Mouse (Mus musculus): ENCODE results near the gene 1700017B05Rik.
"Not testable (repeated sequence)": the region's sequence is repeated elsewhere in the genome, so short reads cannot be mapped to it uniquely, and the experiment has no call there.

The 1700017B05Rik gene

GRCm38 (mm10) chr9:57244106-57244685 is 18.2 kb downstream of the 1700017B05Rik start:
- no peak for DNase-seq

GRCm38 (mm10) chr9:57242916-57243315 is 19.5 kb downstream of the 1700017B05Rik start:
- DNase-seq: no peak

DNA sequence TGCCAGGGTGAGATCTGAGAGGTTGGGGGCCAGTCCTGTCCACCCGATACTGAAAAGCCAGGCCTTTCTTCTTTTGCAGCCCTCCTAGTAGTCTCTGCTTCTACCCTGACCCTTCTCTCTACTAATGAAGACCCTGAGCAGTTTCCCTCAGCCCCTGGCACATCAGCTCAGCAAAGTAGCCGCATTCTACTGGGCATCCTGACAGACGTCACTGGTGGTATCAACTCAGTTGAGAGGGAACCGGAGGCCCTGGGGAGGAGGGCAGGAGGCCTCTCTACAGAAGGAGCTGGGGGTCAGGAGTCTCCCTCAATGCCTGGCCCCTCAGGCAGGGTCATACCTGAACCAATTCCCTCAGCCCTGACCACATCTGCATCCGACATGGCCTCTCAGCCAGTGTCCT is 21.3 kb downstream of the 1700017B05Rik start:
- no peak for DNase-seq

DNA sequence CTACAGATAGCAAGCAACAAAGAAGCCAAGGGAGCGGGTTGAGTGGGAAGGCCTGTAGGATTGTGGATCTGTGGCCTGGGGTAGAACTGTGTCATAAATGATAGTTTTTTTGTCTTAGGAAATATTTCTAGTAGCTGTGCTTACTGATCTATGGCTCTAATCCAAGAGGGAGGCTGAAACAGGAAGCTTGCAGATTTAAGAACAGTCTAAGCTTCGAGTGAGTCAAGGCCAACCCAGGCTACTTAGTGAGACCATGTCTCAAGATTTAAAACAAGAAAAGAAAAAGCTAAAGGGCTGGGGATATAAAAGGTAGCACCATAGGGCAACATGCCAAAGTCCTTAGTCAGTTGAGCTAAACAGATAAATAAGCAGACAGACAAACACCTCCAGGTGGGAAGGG is 24.2 kb downstream of the 1700017B05Rik start:
- DNase-seq: no peak

- DNase-seq: no peak
Measured at GRCm38 (mm10) chr9:57237705-57238104, 24.7 kb downstream of the 1700017B05Rik start.

- DNase-seq: no peak
Measured at GRCm38 (mm10) chr9:57236256-57236655, 26.2 kb downstream of the 1700017B05Rik start, which contains the start of gene Trcg1. TSS of gene Trcg1 (plus strand) at chr9:57236556.

- no peak for DNase-seq
Measured at GRCm38 (mm10) chr9:57233767-57234166, 28.6 kb downstream of the 1700017B05Rik start.

DNA sequence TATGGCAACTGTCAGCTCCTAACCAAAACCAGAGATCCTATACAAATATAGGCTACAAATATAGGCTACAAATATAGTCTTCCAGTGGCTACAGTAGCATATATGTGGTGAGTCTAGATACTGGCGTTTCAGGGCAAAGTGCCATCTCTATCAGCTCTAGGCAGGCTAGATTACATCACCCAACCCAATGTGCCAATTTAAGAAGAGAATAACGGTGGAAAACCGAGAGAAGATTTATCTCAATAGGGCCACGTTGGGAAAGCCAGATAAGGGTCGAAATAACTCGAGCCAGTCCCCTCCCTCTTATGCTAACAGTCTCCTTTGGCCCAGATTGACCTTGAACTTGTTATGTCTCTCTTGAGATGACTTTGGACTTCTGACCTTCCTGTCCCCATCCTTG is 29.3 kb downstream of the 1700017B05Rik start:
- DNase-seq: no peak

- DNase-seq: no peak
Measured at GRCm38 (mm10) chr9:57232341-57232940, 30.0 kb downstream of the 1700017B05Rik start.

- DNase-seq: no peak
Measured at GRCm38 (mm10) chr9:57231536-57232255, 30.7 kb downstream of the 1700017B05Rik start.

GRCm38 (mm10) chr9:57230146-57230783 is 32.1 kb downstream of the 1700017B05Rik start:
- DNase-seq: no peak

- no peak for DNase-seq
Measured at GRCm38 (mm10) chr9:57229726-57230125, 32.7 kb downstream of the 1700017B05Rik start.

GRCm38 (mm10) chr9:57228186-57228585 is 34.2 kb downstream of the 1700017B05Rik start:
- no peak for DNase-seq

DNA sequence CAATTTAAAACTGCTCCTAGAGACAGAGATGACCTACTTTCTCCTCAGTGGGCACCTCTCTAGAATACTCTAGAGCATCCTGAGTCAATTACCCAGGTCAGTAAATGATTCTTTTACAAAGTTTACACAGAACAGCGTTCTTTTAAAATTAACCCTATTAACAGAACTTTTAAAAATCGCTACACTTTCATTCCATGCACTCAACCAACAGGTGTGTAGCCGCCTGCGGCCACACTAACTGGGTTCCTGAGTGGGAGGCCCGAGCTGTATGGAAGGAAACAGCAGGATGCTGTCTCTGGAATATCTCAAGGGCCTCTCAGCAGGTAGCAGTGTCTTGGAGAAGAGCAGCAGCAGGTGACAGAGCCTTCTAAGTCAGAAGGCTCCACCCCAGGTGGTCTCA is 35.2 kb downstream of the 1700017B05Rik start:
- DNase-seq: no peak

- DNase-seq: not testable (repeated sequence)
Measured at GRCm38 (mm10) chr9:57226628-57227122, 35.7 kb downstream of the 1700017B05Rik start.

- no peak for DNase-seq
Measured at GRCm38 (mm10) chr9:57225780-57226627, 36.4 kb downstream of the 1700017B05Rik start.

- no peak for DNase-seq
Measured at GRCm38 (mm10) chr9:57223341-57223740, 39.1 kb downstream of the 1700017B05Rik start.

- peak; percentile 67 for DNase-seq
Measured at GRCm38 (mm10) chr9:57220356-57220755, 42.1 kb downstream of the 1700017B05Rik start.

GRCm38 (mm10) chr9:57219511-57219910 is 42.9 kb downstream of the 1700017B05Rik start:
- no peak for DNase-seq

DNA sequence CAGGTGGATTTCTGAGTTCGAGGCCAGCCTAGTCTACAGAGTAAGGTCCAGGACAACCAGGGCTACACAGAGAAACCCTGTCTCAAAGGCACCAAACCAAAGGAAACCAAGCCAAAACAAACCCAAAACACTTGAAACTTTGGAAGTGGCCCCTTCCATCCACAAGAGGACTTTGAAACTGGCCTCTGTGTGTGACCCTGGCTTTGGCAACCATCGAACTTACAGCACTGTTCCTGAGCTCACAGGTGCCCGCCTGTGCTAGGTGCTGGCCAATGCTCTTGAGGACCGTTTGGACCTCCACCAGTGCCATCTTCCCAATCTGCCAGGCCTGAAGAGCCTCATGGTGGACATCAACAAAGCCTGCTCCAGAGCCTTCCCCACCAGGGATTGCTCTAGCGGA is 43.6 kb downstream of the 1700017B05Rik start:
- no peak for DNase-seq

DNA sequence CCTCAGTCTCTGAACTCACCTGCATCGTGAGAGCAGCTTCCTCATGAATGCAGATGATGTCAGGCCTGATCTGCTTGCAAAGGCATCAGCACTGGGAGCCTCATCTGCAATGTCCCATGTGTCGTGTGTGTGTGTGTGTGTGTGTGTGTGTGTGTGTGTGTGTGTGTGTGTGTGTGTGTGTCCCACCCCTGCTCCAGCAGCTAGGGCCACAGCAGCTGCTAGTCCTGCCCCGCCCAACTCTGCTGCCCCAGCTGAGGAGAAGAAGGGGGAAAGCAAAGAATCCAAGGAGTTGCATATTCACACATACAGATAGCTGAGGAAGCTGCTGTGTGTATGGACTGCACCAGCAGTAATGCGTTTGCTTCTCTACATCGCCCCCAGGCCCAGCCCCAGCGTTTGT is 45.2 kb downstream of the 1700017B05Rik start:
- no peak for DNase-seq

DNA sequence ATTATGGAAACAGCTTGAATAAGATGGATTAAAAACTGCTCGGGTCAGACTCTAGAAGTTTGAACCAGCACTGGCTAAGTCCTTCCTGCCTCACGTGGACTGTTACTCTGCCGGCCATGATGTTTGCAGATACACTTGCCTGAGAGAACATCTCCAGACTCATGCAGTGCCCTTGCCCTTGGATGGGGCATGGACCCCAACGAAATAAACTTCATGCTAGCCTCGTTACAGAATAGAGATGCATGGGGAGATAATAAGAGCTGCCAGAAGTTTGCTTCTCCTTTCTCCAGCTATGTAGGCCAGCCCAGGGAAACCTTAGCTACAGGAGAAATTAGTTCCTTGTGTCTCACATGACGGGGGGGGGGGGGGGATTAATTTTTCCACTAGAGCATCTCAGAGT is 47.9 kb downstream of the 1700017B05Rik start:
- DNase-seq: no peak

Data from cerebellum, adult 9-10 months (tissue).